Mouse (Mus musculus): ENCODE results near the gene Ecd. TPM values are rescaled to one million over a fixed set of nuclear protein-coding genes. Genes with fewer than 3 reads are reported as not detected.

The Ecd gene
- 30.1 TPM for polyA plus RNA-seq (2015; fragmentation: Illumina TruSeq; extraction: RNeasy Lipid Tissue Mini Kit (QIAGEN cat#74804); ENCODE audit: insufficient read depth, low replicate concordance)

GRCm38 (mm10) chr14:20347991-20348541, at the start of gene Ecd, which contains the start of gene Fam149b:
Ecd (minus strand) TSS chr14:20348121.
Fam149b (plus strand) TSS chr14:20348162.

DNA sequence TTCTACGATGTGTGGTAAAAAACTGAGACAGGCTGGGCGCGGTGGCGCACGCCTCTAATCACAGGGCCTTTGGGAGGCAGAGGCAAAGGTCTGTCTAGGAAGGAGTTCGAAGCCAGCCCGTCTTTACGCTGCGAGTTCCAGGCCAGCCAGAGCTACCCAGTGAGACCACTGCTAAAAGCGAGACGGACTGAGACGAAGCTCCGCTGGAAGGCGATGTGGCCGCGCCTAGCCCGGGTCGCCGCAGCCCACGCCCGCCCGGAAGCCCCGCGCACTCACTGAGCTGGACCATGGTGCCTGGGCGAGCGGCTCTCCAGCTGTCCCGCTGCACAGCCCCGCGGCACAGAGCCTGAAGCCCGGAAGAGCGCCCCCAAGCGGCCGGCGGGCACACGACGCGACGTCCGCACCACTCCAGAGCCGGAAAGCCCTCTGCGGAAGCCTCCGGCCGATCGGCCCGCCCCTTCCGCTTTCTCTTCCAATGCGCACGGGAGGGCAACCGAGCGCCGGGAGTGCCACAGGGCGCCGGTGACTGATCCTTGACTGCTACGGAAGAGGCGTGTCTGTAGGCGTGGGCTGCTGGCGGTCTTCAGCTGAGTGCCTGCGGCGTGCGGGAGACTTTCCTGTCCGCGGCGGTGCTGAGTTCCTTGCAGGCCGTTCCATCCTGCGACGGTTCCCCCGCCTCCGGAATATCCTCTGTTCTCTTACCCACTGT, 45.4 kb upstream of the Ecd start, which contains the start of gene Mrps16:
TSS of gene Mrps16 (minus strand) at position 430 of the 709 bp plus-strand sequence.

GRCm38 (mm10) chr14:20388441-20389129, 40.7 kb upstream of the Ecd start, which contains the start of gene Dnajc9:
Dnajc9 (minus strand) TSS chr14:20388910.

GRCm38 (mm10) chr14:20294117-20294892, 53.6 kb downstream of the Ecd start, which contains the start of gene Nudt13:
Nudt13 (plus strand) TSS chr14:20294697.

Other genes starting within 250 kb of the Ecd start
- gene Saysd1, start 209.6 kb downstream of the Ecd start, polyA plus RNA-seq (2015; fragmentation: Illumina TruSeq; extraction: RNeasy Lipid Tissue Mini Kit (QIAGEN cat#74804); ENCODE audit: insufficient read depth, low replicate concordance), result 4.2 TPM
- 9.1 TPM for gene Kcnk5, start 166.3 kb downstream of the Ecd start, polyA plus RNA-seq (2015; fragmentation: Illumina TruSeq; extraction: RNeasy Lipid Tissue Mini Kit (QIAGEN cat#74804); ENCODE audit: insufficient read depth, low replicate concordance)
- not detected for gene Kcnk16, start 78.9 kb downstream of the Ecd start, polyA plus RNA-seq (2015; fragmentation: Illumina TruSeq; extraction: RNeasy Lipid Tissue Mini Kit (QIAGEN cat#74804); ENCODE audit: insufficient read depth, low replicate concordance)
- gene Nudt13, start 53.4 kb downstream of the Ecd start, polyA plus RNA-seq (2015; fragmentation: Illumina TruSeq; extraction: RNeasy Lipid Tissue Mini Kit (QIAGEN cat#74804); ENCODE audit: insufficient read depth, low replicate concordance), result 20.2 TPM
- gene Fam149b, start within 50 bp of the Ecd start, polyA plus RNA-seq (2015; fragmentation: Illumina TruSeq; extraction: RNeasy Lipid Tissue Mini Kit (QIAGEN cat#74804); ENCODE audit: insufficient read depth, low replicate concordance), result 35.6 TPM
- 165 TPM for gene Dnajc9, start 40.8 kb upstream of the Ecd start, polyA plus RNA-seq (2015; fragmentation: Illumina TruSeq; extraction: RNeasy Lipid Tissue Mini Kit (QIAGEN cat#74804); ENCODE audit: insufficient read depth, low replicate concordance)
- 45.3 TPM for gene Mrps16, start 45.5 kb upstream of the Ecd start, polyA plus RNA-seq (2015; fragmentation: Illumina TruSeq; extraction: RNeasy Lipid Tissue Mini Kit (QIAGEN cat#74804); ENCODE audit: insufficient read depth, low replicate concordance)
- 0.66 TPM for gene Cfap70, start 104.1 kb upstream of the Ecd start, polyA plus RNA-seq (2015; fragmentation: Illumina TruSeq; extraction: RNeasy Lipid Tissue Mini Kit (QIAGEN cat#74804); ENCODE audit: insufficient read depth, low replicate concordance)
- gene Anxa7, start 132.0 kb upstream of the Ecd start, polyA plus RNA-seq (2015; fragmentation: Illumina TruSeq; extraction: RNeasy Lipid Tissue Mini Kit (QIAGEN cat#74804); ENCODE audit: insufficient read depth, low replicate concordance), result 94.1 TPM
- gene Mss51, start 148.8 kb upstream of the Ecd start, polyA plus RNA-seq (2015; fragmentation: Illumina TruSeq; extraction: RNeasy Lipid Tissue Mini Kit (QIAGEN cat#74804); ENCODE audit: insufficient read depth, low replicate concordance), result 4.5 TPM
- 144 TPM for gene Ppp3cb, start 198.5 kb upstream of the Ecd start, polyA plus RNA-seq (2015; fragmentation: Illumina TruSeq; extraction: RNeasy Lipid Tissue Mini Kit (QIAGEN cat#74804); ENCODE audit: insufficient read depth, low replicate concordance)